Mouse (Mus musculus): Measurements from ENCODE around the gene Nr2f1. TPM values are rescaled to one million over a fixed set of nuclear protein-coding genes. Genes with fewer than 3 reads are reported as not detected.
"Not testable (repeated sequence)": the region's sequence is repeated elsewhere in the genome, so short reads cannot be mapped to it uniquely, and the experiment has no call there.

Nr2f1 gene
- 0.48 and 0.68 TPM in 2 replicates for polyA plus RNA-seq (2015; fragmentation: Nextera tagmentation; extraction: Ambion mirVana)

- peak within 1 kb of the TSS; percentile 47 for H3K27ac ChIP-seq
- under 1% methylated on average over 14 of the region's 14 CpGs for WGBS (ENCODE audit: insufficient replicate concordance)
- no peak for ATAC-seq (ENCODE audit: low read depth)
Measured at GRCm38 (mm10) chr13:78199642-78200160, at the start of gene Nr2f1. Gene Nr2f1 (minus strand): TSS chr13:78199757.

GRCm38 (mm10) chr13:78221680-78222079, 22.1 kb upstream of the Nr2f1 start:
- DNase-seq, result no peak
- H3K9ac ChIP-seq, result no peak overlapping the region
- H3K9me3 ChIP-seq (replicated peaks), result peaks cover 3% of the 10 kb centered on the region; the same call in 1 of the 2 replicates
- no peaks in the 10 kb centered on the region for H3K27me3 ChIP-seq
- no peak overlapping the region for H3K27ac ChIP-seq
- no peak for ATAC-seq (ENCODE audit: low read depth)
- H3K4me2 ChIP-seq, result no peak overlapping the region
- H3K4me3 ChIP-seq (replicated peaks), result no peak overlapping the region
- WGBS (ENCODE audit: insufficient replicate concordance), result 65% methylated on average over 3 of the region's 3 CpGs
- H3K36me3 ChIP-seq, result no peaks in the 10 kb centered on the region
- no peaks in the 10 kb centered on the region for H3K4me1 ChIP-seq (replicated peaks)

More at GRCm38 (mm10) chr13:78199642-78200160, at the start of gene Nr2f1:
- Histone ChIP-seq H3K27me3 (peaks cover 97% of the 10 kb centered on the region), H3K4me3 (replicated peaks) (peak within 1 kb of the TSS; percentile 59), H3K4me2 (peak within 1 kb of the TSS; percentile 66), H3K9me3 (replicated peaks) (no peaks in the 10 kb centered on the region), H3K4me1 (replicated peaks) (no peaks in the 10 kb centered on the region), H3K9ac (peak within 1 kb of the TSS; percentile 53), H3K36me3 (no peaks in the 10 kb centered on the region)
- DNase-seq, result no peak

- H3K4me3 ChIP-seq (replicated peaks); H3K4me2 ChIP-seq; H3K9ac ChIP-seq; DNase-seq; H3K4me1 ChIP-seq (replicated peaks); ATAC-seq (ENCODE audit: low read depth); H3K27ac ChIP-seq; H3K9me3 ChIP-seq (replicated peaks); H3K36me3 ChIP-seq; H3K27me3 ChIP-seq: not testable (repeated sequence)
- 59% methylated on average over 6 of the region's 6 CpGs for WGBS (ENCODE audit: insufficient replicate concordance)
Measured at GRCm38 (mm10) chr13:78220238-78220637, 20.7 kb upstream of the Nr2f1 start.

- H3K4me2 ChIP-seq, result no peak overlapping the region
- H3K4me3 ChIP-seq (replicated peaks), result no peak overlapping the region
- H3K4me1 ChIP-seq (replicated peaks), result no peaks in the 10 kb centered on the region
- ATAC-seq (ENCODE audit: low read depth) (no peak), DNase-seq (no peak)
- H3K9ac ChIP-seq, result no peak overlapping the region
- WGBS (ENCODE audit: insufficient replicate concordance), result 48% methylated on average over 2 of the region's 2 CpGs
- no peaks in the 10 kb centered on the region for H3K36me3 ChIP-seq
- H3K27me3 ChIP-seq, result peaks cover 39% of the 10 kb centered on the region
- no peak overlapping the region for H3K27ac ChIP-seq
- no peaks in the 10 kb centered on the region for H3K9me3 ChIP-seq (replicated peaks)
Measured at GRCm38 (mm10) chr13:78215223-78215622, 15.7 kb upstream of the Nr2f1 start.

- 36% methylated on average over 2 of the region's 2 CpGs for WGBS (ENCODE audit: insufficient replicate concordance)
- DNase-seq, result no peak
- no peak overlapping the region for H3K4me2 ChIP-seq
Measured at GRCm38 (mm10) chr13:78213155-78213554, 13.6 kb upstream of the Nr2f1 start.

GRCm38 (mm10) chr13:78212111-78212510, 12.6 kb upstream of the Nr2f1 start:
- H3K4me3 ChIP-seq (replicated peaks), result no peak overlapping the region
- DNase-seq, result no peak
- H3K27me3 ChIP-seq, result peaks cover 68% of the 10 kb centered on the region
- no peaks in the 10 kb centered on the region for H3K4me1 ChIP-seq (replicated peaks)
- 15% methylated on average over 15 of the region's 15 CpGs for WGBS (ENCODE audit: insufficient replicate concordance)
- H3K9me3 ChIP-seq (replicated peaks), result no peaks in the 10 kb centered on the region
- no peak overlapping the region for H3K4me2 ChIP-seq
- H3K9ac ChIP-seq, result no peak overlapping the region
- no peaks in the 10 kb centered on the region for H3K36me3 ChIP-seq
- no peak overlapping the region for H3K27ac ChIP-seq
- ATAC-seq (ENCODE audit: low read depth), result no peak

More at GRCm38 (mm10) chr13:78213155-78213554, 13.6 kb upstream of the Nr2f1 start:
- no peak for ATAC-seq (ENCODE audit: low read depth)
- H3K27me3 ChIP-seq, result peaks cover 59% of the 10 kb centered on the region
- no peak overlapping the region for H3K4me3 ChIP-seq (replicated peaks)
- H3K27ac ChIP-seq, result no peak overlapping the region
- H3K36me3 ChIP-seq, result no peaks in the 10 kb centered on the region
- no peaks in the 10 kb centered on the region for H3K4me1 ChIP-seq (replicated peaks)
- no peak overlapping the region for H3K9ac ChIP-seq
- no peaks in the 10 kb centered on the region for H3K9me3 ChIP-seq (replicated peaks)

GRCm38 (mm10) chr13:78211231-78212010, 11.9 kb upstream of the Nr2f1 start:
- WGBS (ENCODE audit: insufficient replicate concordance), result 11% methylated on average over 14 of the region's 14 CpGs
- ATAC-seq (ENCODE audit: low read depth) (no peak), DNase-seq (no peak)
- Histone ChIP-seq H3K9me3 (replicated peaks) (no peaks in the 10 kb centered on the region), H3K4me1 (replicated peaks) (no peaks in the 10 kb centered on the region), H3K36me3 (no peaks in the 10 kb centered on the region), H3K27me3 (peaks cover 73% of the 10 kb centered on the region), H3K4me2 (no peak overlapping the region), H3K4me3 (replicated peaks) (no peak overlapping the region), H3K9ac (no peak overlapping the region), H3K27ac (no peak overlapping the region)

- Histone ChIP-seq H3K27ac (no peak overlapping the region), H3K4me2 (peak overlapping the region; percentile 35), H3K9me3 (replicated peaks) (no peaks in the 10 kb centered on the region), H3K27me3 (peaks cover 78% of the 10 kb centered on the region), H3K4me3 (replicated peaks) (no peak overlapping the region), H3K9ac (no peak overlapping the region), H3K4me1 (replicated peaks) (no peaks in the 10 kb centered on the region), H3K36me3 (no peaks in the 10 kb centered on the region)
- no peak for ATAC-seq (ENCODE audit: low read depth)
- DNase-seq, result no peak
- 4% methylated on average over 13 of the region's 13 CpGs for WGBS (ENCODE audit: insufficient replicate concordance)
Measured at GRCm38 (mm10) chr13:78210748-78211089, 11.2 kb upstream of the Nr2f1 start.

- Histone ChIP-seq H3K4me3 (replicated peaks) (peak overlapping the region; percentile 14; the same call in 1 of the 2 replicates), H3K4me2 (peak overlapping the region; percentile 35), H3K27ac (no peak overlapping the region), H3K27me3 (peaks cover 83% of the 10 kb centered on the region), H3K36me3 (no peaks in the 10 kb centered on the region), H3K9ac (no peak overlapping the region), H3K4me1 (replicated peaks) (no peaks in the 10 kb centered on the region), H3K9me3 (replicated peaks) (no peaks in the 10 kb centered on the region)
- 1% methylated on average over 38 of the region's 38 CpGs for WGBS (ENCODE audit: insufficient replicate concordance)
- no peak for ATAC-seq (ENCODE audit: low read depth)
- no peak for DNase-seq
Measured at GRCm38 (mm10) chr13:78210029-78210747, 10.6 kb upstream of the Nr2f1 start.

GRCm38 (mm10) chr13:78209611-78210028, 10.1 kb upstream of the Nr2f1 start:
- Histone ChIP-seq H3K4me3 (replicated peaks) (peak overlapping the region; percentile 14; the same call in 1 of the 2 replicates), H3K9ac (no peak overlapping the region), H3K36me3 (no peaks in the 10 kb centered on the region), H3K4me1 (replicated peaks) (no peaks in the 10 kb centered on the region), H3K27me3 (peaks cover 89% of the 10 kb centered on the region), H3K4me2 (peak overlapping the region; percentile 35), H3K27ac (no peak overlapping the region), H3K9me3 (replicated peaks) (no peaks in the 10 kb centered on the region)
- WGBS (ENCODE audit: insufficient replicate concordance), result under 1% methylated on average over 12 of the region's 12 CpGs
- DNase-seq, result no peak
- no peak for ATAC-seq (ENCODE audit: low read depth)

GRCm38 (mm10) chr13:78208689-78209410, 9.3 kb upstream of the Nr2f1 start:
- Histone ChIP-seq H3K4me3 (replicated peaks) (no peak overlapping the region), H3K9me3 (replicated peaks) (no peaks in the 10 kb centered on the region), H3K9ac (no peak overlapping the region), H3K27me3 (peaks cover 94% of the 10 kb centered on the region), H3K27ac (no peak overlapping the region), H3K4me1 (replicated peaks) (no peaks in the 10 kb centered on the region), H3K4me2 (no peak overlapping the region), H3K36me3 (no peaks in the 10 kb centered on the region)
- DNase-seq (no peak), ATAC-seq (ENCODE audit: low read depth) (no peak)
- 5% methylated on average over 14 of the region's 14 CpGs for WGBS (ENCODE audit: insufficient replicate concordance)

All from liver, embryonic 13.5 days (tissue).